Mouse (Mus musculus) intestine, embryonic 16.5 days (tissue): ENCODE data around the gene Arhgef17. TPM values are rescaled to one million over a fixed set of nuclear protein-coding genes. Genes with fewer than 3 reads are reported as not detected.

ENCODE experiments used
- ATAC-seq: fragments of 200-750 bp; cut with Nextera tagmentation; 2 replicates; pipeline ENCODE4 v1.8.0; 2017; ENCODE audit warnings: moderate TSS enrichment, moderate library complexity
- H3K27ac ChIP-seq: fragments of 300-500 bp; sonication (generic); 2 replicates; pipeline ENCODE4 v1.5.1; 2014; ENCODE audit warnings: mild to moderate bottlenecking, low read length
- H3K27me3 ChIP-seq: fragments of 300-500 bp; sonication (generic); replicated peaks from 2 replicates; pipeline ENCODE4 v1.6.1; 2014; ENCODE audit warnings: low read length, control low read depth, mixed read lengths; ENCODE audit not compliant: control insufficient read depth, insufficient read depth
- H3K36me3 ChIP-seq: fragments of 300-500 bp; sonication (generic); 2 replicates; pipeline ENCODE4 v1.6.1; 2014; ENCODE audit warnings: low read length, control low read depth; ENCODE audit not compliant: control insufficient read depth, insufficient read depth
- H3K4me1 ChIP-seq: fragments of 300-500 bp; sonication (generic); 2 replicates; pipeline ENCODE4 v1.6.1; 2014; ENCODE audit warnings: low read length, control low read depth, mixed read lengths; ENCODE audit not compliant: control insufficient read depth, insufficient read depth
- H3K4me2 ChIP-seq: fragments of 300-500 bp; sonication (generic); 2 replicates; pipeline ENCODE4 v1.6.1; 2014; ENCODE audit warnings: low read depth, low read length, control low read depth
- H3K4me3 ChIP-seq: fragments of 300-500 bp; sonication (generic); 2 replicates; pipeline ENCODE4 v1.5.1; 2014; ENCODE audit warnings: mild to moderate bottlenecking, low read length
- H3K9ac ChIP-seq: fragments of 300-500 bp; sonication (generic); 2 replicates; pipeline ENCODE4 v1.6.1; 2014; ENCODE audit warnings: low read depth, low read length
- H3K9me3 ChIP-seq: fragments of 300-500 bp; sonication (generic); 2 replicates; pipeline ENCODE4 v1.6.1; 2016; ENCODE audit warnings: low read length, control low read depth; ENCODE audit not compliant: control insufficient read depth
- WGBS: fragments of 180-500 bp; shearing (Covaris S2); extraction: QIAGEN DNeasy Blood & Tissue Kit; methylation state at CpG from one replicate; pipeline ENCODE4 v1.1.7; 2014; 5-methylcytosine and 5-hydroxymethylcytosine counted together
- polyA plus RNA-seq: library from polyadenylated mRNA; unstranded; fragments of >200 nt; fragmentation: Nextera tagmentation; extraction: Ambion mirVana; gene quantifications from 2 replicates; pipeline ENCODE4 v1.2.1, GENCODE M21; 2015

Gene Arhgef17
- polyA plus RNA-seq, 1 experiment from 2014 or later: 4.1 TPM

GRCm38 (mm10) chr7:100931316-100931925, 486 bp downstream of the Arhgef17 start:
- peak overlapping the region; percentile 98 for H3K27ac ChIP-seq
- H3K4me1 ChIP-seq: peaks cover 44% of the 10 kb centered on the region
- no peaks in the 10 kb centered on the region for H3K27me3 ChIP-seq
- H3K9ac ChIP-seq: peak overlapping the region; percentile 89
- peak overlapping the region; percentile 74 for H3K4me3 ChIP-seq
- peak; percentile 16 for ATAC-seq
- H3K4me2 ChIP-seq: peak overlapping the region; percentile 87
- H3K9me3 ChIP-seq: no peaks in the 10 kb centered on the region
- no peaks in the 10 kb centered on the region for H3K36me3 ChIP-seq
- WGBS: under 1% methylated on average over 73 of the region's 73 CpGs

DNA sequence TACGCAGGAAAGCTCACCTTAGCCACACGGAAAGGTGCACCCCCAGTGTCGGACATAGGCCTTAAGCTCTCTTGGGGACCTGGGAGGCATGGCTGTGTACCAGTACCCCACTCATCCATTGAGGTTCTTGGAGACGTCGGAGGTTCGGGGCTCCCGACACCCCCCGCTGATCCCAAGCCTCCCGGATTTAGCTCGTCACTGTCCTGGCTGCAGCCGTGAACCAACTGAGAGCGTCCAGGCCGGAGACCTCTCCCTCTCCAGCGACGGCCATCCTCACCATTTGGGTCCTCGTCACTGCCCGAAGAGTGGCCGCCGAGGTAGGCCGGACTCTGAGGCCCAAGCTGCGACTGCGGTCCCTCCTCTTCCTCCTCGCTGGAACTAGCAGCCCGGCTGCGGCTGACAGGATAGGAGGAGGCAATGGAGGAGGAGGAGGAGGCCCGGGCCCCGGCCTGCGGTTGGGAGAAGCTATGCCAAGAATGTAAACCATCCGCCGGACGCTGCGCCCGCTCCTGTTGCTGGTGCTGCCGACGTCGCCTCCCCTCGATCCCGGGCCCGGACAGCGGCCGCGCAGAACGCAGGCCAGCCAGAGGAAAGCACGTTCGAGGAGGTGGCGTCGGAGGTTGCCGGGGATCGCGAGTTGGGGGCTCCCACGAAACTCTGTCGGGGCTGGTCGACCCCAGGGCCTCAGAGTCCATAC, 1.1 kb downstream of the Arhgef17 start:
- H3K9ac ChIP-seq: peak overlapping the region; percentile 89
- ATAC-seq: 0 out of 2 replicates have a peak, but pooled peaks have one; percentile 3
- peak overlapping the region; percentile 87 for H3K4me2 ChIP-seq
- no peaks in the 10 kb centered on the region for H3K9me3 ChIP-seq
- H3K4me3 ChIP-seq: peak overlapping the region; percentile 74
- peaks cover 47% of the 10 kb centered on the region for H3K4me1 ChIP-seq
- H3K27ac ChIP-seq: peak overlapping the region; percentile 98
- H3K36me3 ChIP-seq: no peaks in the 10 kb centered on the region
- WGBS: 4% methylated on average over 53 of the region's 53 CpGs
- H3K27me3 ChIP-seq: no peaks in the 10 kb centered on the region

DNA sequence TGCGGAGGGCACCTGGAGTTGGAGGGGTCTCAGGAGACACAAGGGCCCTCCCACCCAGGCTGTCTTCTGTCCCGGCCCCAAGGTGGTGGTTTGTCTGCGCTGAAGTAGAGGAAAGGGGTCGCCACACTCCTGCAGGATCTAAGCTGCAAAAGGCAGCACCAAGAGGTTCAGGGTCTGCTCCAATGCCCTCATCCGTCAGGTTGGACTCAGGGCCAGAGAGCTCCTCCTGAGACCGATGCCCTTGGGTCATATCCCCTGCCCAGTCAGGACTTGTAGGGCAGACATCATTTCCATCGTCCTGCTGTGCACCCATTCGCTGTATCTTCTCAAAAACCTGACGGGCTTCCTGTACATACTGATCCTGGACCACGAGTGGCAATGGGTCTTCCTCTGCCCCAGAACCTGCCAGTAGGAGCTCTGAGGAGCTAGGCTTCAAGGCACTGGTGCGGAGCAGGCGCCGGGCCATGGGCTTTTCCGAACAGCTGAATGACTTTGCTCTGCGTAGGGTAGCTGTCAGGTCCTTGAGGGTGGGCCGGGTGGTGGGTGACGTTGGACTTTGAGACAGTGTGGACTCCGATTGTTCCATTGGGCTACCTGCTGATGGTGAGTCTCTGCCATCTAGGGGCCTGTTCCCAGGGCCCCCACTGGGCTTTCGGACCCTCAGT, 2.1 kb downstream of the Arhgef17 start:
- no peaks in the 10 kb centered on the region for H3K27me3 ChIP-seq
- peaks cover 54% of the 10 kb centered on the region for H3K4me1 ChIP-seq
- H3K4me2 ChIP-seq: peak overlapping the region; percentile 87
- H3K9ac ChIP-seq: peak overlapping the region; percentile 89
- H3K9me3 ChIP-seq: no peaks in the 10 kb centered on the region
- peak overlapping the region; percentile 74 for H3K4me3 ChIP-seq
- WGBS: 63% methylated on average over 19 of the region's 19 CpGs
- H3K36me3 ChIP-seq: no peaks in the 10 kb centered on the region
- no peak for ATAC-seq
- H3K27ac ChIP-seq: no peak overlapping the region

DNA sequence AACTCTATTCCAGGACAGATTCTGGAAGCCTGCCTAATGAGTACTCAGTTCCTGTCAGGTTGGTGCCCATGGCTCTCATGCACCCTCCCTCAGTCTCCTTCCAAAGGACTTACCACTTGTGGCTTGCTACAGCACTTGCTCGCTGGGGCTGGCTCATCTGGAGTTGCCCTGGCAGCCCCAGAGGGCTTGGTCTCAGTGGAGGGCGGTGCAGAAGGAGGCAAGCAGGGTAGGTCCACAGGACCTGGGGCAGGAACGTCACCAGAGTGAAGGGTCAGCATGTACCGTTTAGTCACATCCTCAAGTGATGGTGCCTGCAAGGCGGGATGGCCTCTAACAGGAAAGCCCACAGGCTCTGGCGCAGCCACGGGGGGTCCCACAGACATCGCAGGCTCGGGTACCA, 3.5 kb downstream of the Arhgef17 start:
- WGBS: 45% methylated on average over 9 of the region's 9 CpGs
- Histone ChIP-seq H3K4me2 (peak overlapping the region; percentile 87), H3K36me3 (no peaks in the 10 kb centered on the region), H3K4me1 (peaks cover 60% of the 10 kb centered on the region), H3K27me3 (no peaks in the 10 kb centered on the region), H3K27ac (no peak overlapping the region), H3K9me3 (no peaks in the 10 kb centered on the region), H3K4me3 (peak overlapping the region; percentile 74), H3K9ac (peak overlapping the region; percentile 89)
- no peak for ATAC-seq

- H3K4me2 ChIP-seq: peak overlapping the region; percentile 87
- WGBS: 11% methylated on average over 7 of the region's 7 CpGs
- H3K27me3 ChIP-seq: no peaks in the 10 kb centered on the region
- H3K9ac ChIP-seq: peak overlapping the region; percentile 89
- no peaks in the 10 kb centered on the region for H3K36me3 ChIP-seq
- no peak for ATAC-seq
- H3K27ac ChIP-seq: peak overlapping the region; percentile 21; the same call in 1 of the 2 replicates
- peaks cover 60% of the 10 kb centered on the region for H3K4me1 ChIP-seq
- H3K4me3 ChIP-seq: peak overlapping the region; percentile 74
- no peaks in the 10 kb centered on the region for H3K9me3 ChIP-seq
Measured at GRCm38 (mm10) chr7:100927287-100928000, 4.5 kb downstream of the Arhgef17 start.

DNA sequence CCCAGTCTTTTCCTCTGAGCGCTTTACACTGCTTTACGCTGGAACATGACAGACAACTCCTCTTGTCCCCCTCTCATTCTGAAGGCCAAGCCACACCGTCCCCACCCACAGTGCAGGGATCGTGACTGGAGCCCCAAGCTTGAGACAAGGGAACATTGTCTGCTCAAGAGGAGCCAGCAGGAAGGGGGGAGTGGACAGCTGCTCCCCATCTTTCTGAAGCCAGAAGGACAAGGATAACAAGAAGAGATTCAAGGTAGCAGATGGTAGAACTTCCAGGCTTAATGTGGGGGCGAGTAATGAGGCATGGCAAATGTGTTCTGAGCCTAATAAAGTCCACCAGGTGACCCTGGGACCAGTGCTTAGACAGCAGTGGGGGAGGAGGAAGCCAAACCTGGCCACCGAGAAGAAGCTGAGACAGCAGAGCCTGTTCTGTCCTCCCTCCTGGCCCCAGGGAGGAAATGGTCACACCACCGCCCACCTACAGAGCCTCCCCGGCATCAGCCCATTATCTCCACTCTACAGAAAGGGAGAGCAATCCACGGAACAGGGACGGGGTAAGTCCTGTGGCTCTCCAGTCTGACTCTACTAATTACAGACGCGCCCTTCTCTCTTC, 5.5 kb downstream of the Arhgef17 start:
- WGBS: 20% methylated on average over 12 of the region's 12 CpGs

GRCm38 (mm10) chr7:100924674-100925445, 7.0 kb downstream of the Arhgef17 start:
- H3K36me3 ChIP-seq: no peaks in the 10 kb centered on the region
- H3K27me3 ChIP-seq: no peaks in the 10 kb centered on the region
- H3K9me3 ChIP-seq: no peaks in the 10 kb centered on the region
- ATAC-seq: no peak
- peak overlapping the region; percentile 74 for H3K4me3 ChIP-seq
- 0 out of 2 replicates have a peak overlapping the region, but pooled peaks have one; percentile 14 for H3K27ac ChIP-seq
- peak overlapping the region; percentile 41; the same call in 1 of the 2 replicates for H3K9ac ChIP-seq
- peak overlapping the region; percentile 87 for H3K4me2 ChIP-seq
- 40% methylated on average over 10 of the region's 10 CpGs for WGBS
- H3K4me1 ChIP-seq: peaks cover 69% of the 10 kb centered on the region

More for the DNA sequence above, 5.5 kb downstream of the Arhgef17 start:
- no peaks in the 10 kb centered on the region for H3K36me3 ChIP-seq
- peak overlapping the region; percentile 89 for H3K9ac ChIP-seq
- no peaks in the 10 kb centered on the region for H3K27me3 ChIP-seq
- H3K4me1 ChIP-seq: peaks cover 66% of the 10 kb centered on the region
- H3K27ac ChIP-seq: 0 out of 2 replicates have a peak overlapping the region, but pooled peaks have one; percentile 20
- H3K9me3 ChIP-seq: no peaks in the 10 kb centered on the region
- peak overlapping the region; percentile 87 for H3K4me2 ChIP-seq
- H3K4me3 ChIP-seq: peak overlapping the region; percentile 74
- no peak for ATAC-seq

- H3K4me2 ChIP-seq: peak overlapping the region; percentile 87
- H3K27me3 ChIP-seq: no peaks in the 10 kb centered on the region
- H3K4me3 ChIP-seq: 0 out of 2 replicates have a peak overlapping the region, but pooled peaks have one; percentile 74
- H3K4me1 ChIP-seq: peaks cover 69% of the 10 kb centered on the region
- no peaks in the 10 kb centered on the region for H3K36me3 ChIP-seq
- no peak overlapping the region for H3K27ac ChIP-seq
- 0 out of 2 replicates have a peak overlapping the region, but pooled peaks have one; percentile 41 for H3K9ac ChIP-seq
- ATAC-seq: no peak
- H3K9me3 ChIP-seq: no peaks in the 10 kb centered on the region
- WGBS: 71% methylated on average over 5 of the region's 5 CpGs
Measured at GRCm38 (mm10) chr7:100924200-100924599, 7.7 kb downstream of the Arhgef17 start.
